Comparison of ENCODE assay signal across 8 mouse cellular contexts in genomic region chr13:83727051-83727765, GRCm38 (mm10).
DNase-seq lines count a peak whose midpoint lies in the region; ATAC-seq and TF ChIP-seq lines count a peak whose summit lies in the region.

No protein-coding gene starts in this region.

- H3K4me1 ChIP-seq in heart, postnatal 0 days (ENCODE audit: control insufficient read depth, insufficient read depth) = peaks cover 9% of the 10 kb centered on the region

- no peak overlapping the region for H3K27ac ChIP-seq in heart, postnatal 0 days (ENCODE audit: low read depth)

- no peak for TF ChIP-seq EP300 in heart, postnatal 0 days (IDR thresholded peaks at IDR 0.05; ENCODE audit: low read depth)

- no peak for TF ChIP-seq CTCF in heart, postnatal 0 days (IDR thresholded peaks at IDR 0.05; ENCODE audit: low read depth)

- 2% methylated on average over 37 of the region's 38 CpGs for WGBS in heart, postnatal 0 days

- ATAC-seq in heart, postnatal 0 days (ENCODE audit: insufficient read depth, low read depth) = no peak
- peak; percentile 11; the same call in 1 of the 2 replicates for ATAC-seq in granulocyte monocyte progenitor cell, adult 5-6 weeks (replicated peaks; ENCODE audit: poor library complexity, severe bottlenecking)
- ATAC-seq in megakaryocyte progenitor cell, adult 5-6 weeks (replicated peaks; ENCODE audit: poor library complexity) = 0 out of 2 replicates have a peak, but pooled peaks have one; percentile 14

- H3K9ac ChIP-seq in heart, postnatal 0 days (replicated peaks; ENCODE audit: low read depth, low read length) = no peak overlapping the region

- H3K4me2 ChIP-seq in heart, postnatal 0 days (ENCODE audit: low read depth, low read length) = no peak overlapping the region

- H3K9me3 ChIP-seq in heart, postnatal 0 days (replicated peaks; ENCODE audit: control insufficient read depth, low read length) = 0 out of 2 replicates have a peak, but pooled peaks cover 3% of the 10 kb centered on the region

- H3K36me3 ChIP-seq in heart, postnatal 0 days (replicated peaks; ENCODE audit: control insufficient read depth, insufficient read depth, low read length) = no peaks in the 10 kb centered on the region

- peaks cover 98% of the 10 kb centered on the region for H3K27me3 ChIP-seq in heart, postnatal 0 days (ENCODE audit: control insufficient read depth, insufficient read depth, low read length)

- peak overlapping the region; percentile 5; the same call in 1 of the 2 replicates for H3K4me3 ChIP-seq in heart, postnatal 0 days (ENCODE audit: low read depth, low read length)

- peak; percentile 4 for DNase-seq in heart, postnatal 0 days (ENCODE audit: low spot score)
- DNase-seq in heart, postnatal 14 days = no peak
- DNase-seq in cerebellum, adult 11-12 months = peak; percentile 72
- DNase-seq in T-cell, adult 2 months (ENCODE audit: low spot score) = no peak
- no peak for DNase-seq in adrenal gland, adult (ENCODE audit: inconsistent age in 2 of 2, low spot score in 1 of 2)
- no peak for DNase-seq in frontal cortex, postnatal 25 days (ENCODE audit: low spot score in 2 of 2)

- intact Hi-C loops in heart, postnatal 14 days (cut with DNase I) = no loop called here

Comparison
In these comparisons a context has a peak if more than half of its experiments do, and no peak if none do; other contexts are left out.
1. DNase-seq: peak in heart, postnatal 0 days (single experiment) and cerebellum, adult 11-12 months (single experiment); none in heart, postnatal 14 days (0 of 2), T-cell, adult 2 months (single experiment), adrenal gland, adult (0 of 2) and frontal cortex, postnatal 25 days (0 of 2).